Mouse (Mus musculus) layer of hippocampus, postnatal 25 days (tissue): ENCODE measurements at regions not wholly inside any gene's neighbourhood (a gene's known extent, or its start where the extent isn't known, plus 50 kb on each side); places are given as distances from the start of the nearest gene placed in this dataset.

Experiments
- DNase-seq, 2 experiments: peaks; one replicate each; pipeline ENCODE4 v3.0.0; 2022; ENCODE audit warnings: mixed read lengths in 2 of 2, low spot score in 1 of 2; ENCODE audit errors: extremely low spot score in 1 of 2

- no peak for DNase-seq
Measured at GRCm38 (mm10) chr1:73743737-73744554, 380.3 kb downstream of the Tns1 start.

GRCm38 (mm10) chr1:73737083-73737482 lies 387.2 kb downstream of the Tns1 start:
- DNase-seq = no peak

GRCm38 (mm10) chr1:73728377-73728776 lies 395.9 kb downstream of the Tns1 start:
- no peak for DNase-seq

- no peak for DNase-seq
Measured at GRCm38 (mm10) chr1:73727781-73728180, 396.5 kb downstream of the Tns1 start.

GRCm38 (mm10) chr1:73726658-73727057 lies 397.6 kb downstream of the Tns1 start:
- no peak for DNase-seq

- DNase-seq = no peak
Measured at GRCm38 (mm10) chr1:73725486-73725885, 398.8 kb downstream of the Tns1 start.

GRCm38 (mm10) chr1:73724551-73724950 lies 399.7 kb downstream of the Tns1 start:
- DNase-seq = no peak

- no peak for DNase-seq
Measured at GRCm38 (mm10) chr1:73721486-73722225, 402.6 kb downstream of the Tns1 start.

GRCm38 (mm10) chr1:73718421-73718820 lies 405.8 kb downstream of the Tns1 start:
- no peak for DNase-seq

- DNase-seq = no peak
Measured at GRCm38 (mm10) chr1:73717401-73717800, 406.8 kb downstream of the Tns1 start.

GRCm38 (mm10) chr1:73716901-73717300 lies 407.3 kb downstream of the Tns1 start:
- DNase-seq = no peak

GRCm38 (mm10) chr1:73715571-73715970 lies 408.7 kb downstream of the Tns1 start:
- no peak for DNase-seq

GRCm38 (mm10) chr1:73702428-73702842 lies 421.8 kb downstream of the Tns1 start:
- no peak for DNase-seq

- DNase-seq = no peak
Measured at GRCm38 (mm10) chr1:73693537-73693936, 430.7 kb downstream of the Tns1 start.

- DNase-seq = no peak
Measured at GRCm38 (mm10) chr1:73685734-73686133, 438.5 kb downstream of the Tns1 start.

GRCm38 (mm10) chr1:73685066-73685465 lies 439.2 kb downstream of the Tns1 start:
- no peak for DNase-seq

GRCm38 (mm10) chr1:73684166-73684565 lies 440.1 kb downstream of the Tns1 start:
- no peak for DNase-seq

GRCm38 (mm10) chr1:73683132-73683888 lies 440.9 kb downstream of the Tns1 start:
- no peak for DNase-seq

- DNase-seq = no peak
Measured at GRCm38 (mm10) chr1:73681697-73682096, 442.6 kb downstream of the Tns1 start.

GRCm38 (mm10) chr1:73680829-73681228 lies 443.4 kb downstream of the Tns1 start:
- DNase-seq = no peak

- DNase-seq = no peak
Measured at GRCm38 (mm10) chr1:73673851-73674235, 450.4 kb downstream of the Tns1 start.
